Mouse (Mus musculus) liver, embryonic 14.5 days (tissue): ENCODE data around the gene Smtnl2. TPM values are rescaled to one million over a fixed set of nuclear protein-coding genes. Genes with fewer than 3 reads are reported as not detected.
A peak's percentile ranks its signal among the peaks of the same experiment; 100 is the strongest.

Experiments used
- ATAC-seq: fragments of 200-750 bp; cut with Nextera tagmentation; 2 replicates; pipeline ENCODE4 v1.8.0; 2017; ENCODE audit warnings: moderate number of reproducible peaks, mild to moderate bottlenecking, moderate library complexity; ENCODE audit not compliant: insufficient read depth
- DNase-seq, 3 experiments: peaks; one replicate each; pipeline ENCODE4 v3.0.0-alpha.2; 2012 to 2013; ENCODE audit warnings: low read depth in 3 of 3, low spot score in 3 of 3
- H3K27ac ChIP-seq: fragments of 300-500 bp; sonication (generic); 2 replicates; pipeline ENCODE4 v1.5.1; 2014; ENCODE audit warnings: moderate library complexity, mild to moderate bottlenecking, control low read depth, inconsistent platforms
- H3K27me3 ChIP-seq: fragments of 300-500 bp; sonication (generic); 2 replicates; pipeline ENCODE4 v1.6.1; 2014; ENCODE audit warnings: mild to moderate bottlenecking, low read length, moderate library complexity; ENCODE audit not compliant: control insufficient read depth, insufficient read depth
- H3K36me3 ChIP-seq: fragments of 300-500 bp; sonication (generic); replicated peaks from 2 replicates; pipeline ENCODE4 v1.6.1; 2014; ENCODE audit warnings: low read depth; ENCODE audit not compliant: control insufficient read depth, insufficient read depth
- H3K4me1 ChIP-seq, 2 experiments: fragments of 200-500 bp in 1 of 2; fragments of 300-500 bp in 1 of 2; sonication (generic) in 1 of 2; replicated peaks; 2 replicates each; pipeline ENCODE4 v1.6.1; 2012 to 2014; ENCODE audit warnings: antibody characterized with exemption in 1 of 2, inconsistent platforms in 1 of 2, low read length in 1 of 2; ENCODE audit not compliant: control insufficient read depth in 2 of 2, insufficient read depth in 2 of 2
- H3K4me2 ChIP-seq: fragments of 300-500 bp; sonication (generic); 2 replicates; pipeline ENCODE4 v1.6.1; 2014; ENCODE audit warnings: low read depth, mild to moderate bottlenecking, control low read depth, moderate library complexity
- H3K4me3 ChIP-seq, 2 experiments: fragments of 200-500 bp in 1 of 2; fragments of 300-500 bp in 1 of 2; sonication (generic) in 1 of 2; 2 replicates each; pipeline ENCODE4 v1.5.1; 2012 to 2014; ENCODE audit warnings: low read depth in 2 of 2, low read length in 2 of 2, mild to moderate bottlenecking in 2 of 2, control low read depth in 1 of 2, inconsistent platforms in 1 of 2, moderate library complexity in 1 of 2; ENCODE audit not compliant: insufficient read depth in 1 of 2
- H3K9ac ChIP-seq: fragments of 300-500 bp; sonication (generic); replicated peaks from 2 replicates; pipeline ENCODE4 v1.6.1; 2014; ENCODE audit warnings: mild to moderate bottlenecking, control low read depth, moderate library complexity
- H3K9me3 ChIP-seq: fragments of 300-500 bp; sonication (generic); 2 replicates; pipeline ENCODE4 v1.6.1; 2016; ENCODE audit warnings: low read length, mixed read lengths; ENCODE audit not compliant: control insufficient read depth
- CTCF ChIP-seq: IDR thresholded peaks from 2 replicates; pipeline ENCODE4 v1.5.1; 2016; ENCODE audit warnings: antibody characterized with exemption, low read depth, control low read depth
- EP300 ChIP-seq: IDR thresholded peaks from 2 replicates; pipeline ENCODE4 v1.6.1; 2016; ENCODE audit warnings: antibody characterized with exemption, low read depth
- WGBS: fragments of 180-500 bp; shearing (Covaris S2); extraction: QIAGEN DNeasy Blood & Tissue Kit; methylation state at CpG from one replicate; pipeline ENCODE4 v1.1.7; 2014; ENCODE audit not compliant: insufficient replicate concordance; 5-methylcytosine and 5-hydroxymethylcytosine counted together
- polyA plus RNA-seq, 2 experiments: library from polyadenylated mRNA; depleted of rRNA in 1 of 2; stranded (reverse) in 1 of 2; unstranded in 1 of 2; fragments of >200 nt; fragmentation: Nextera tagmentation in 1 of 2; extraction: Ambion mirVana in 1 of 2; gene quantifications; 2 replicates each; pipeline versions ENCODE4 v1.2.1 to v1.2.3; 2012 to 2014

The Smtnl2 gene
- polyA plus RNA-seq, 2 experiments, result 0.86 to 1.3 TPM

- H3K27ac ChIP-seq, result no peak overlapping the region
- 71% methylated on average over 15 of the region's 15 CpGs for WGBS
Observed at GRCm38 (mm10) chr11:72453105-72453953, 41.8 kb upstream of the Smtnl2 start.

DNA sequence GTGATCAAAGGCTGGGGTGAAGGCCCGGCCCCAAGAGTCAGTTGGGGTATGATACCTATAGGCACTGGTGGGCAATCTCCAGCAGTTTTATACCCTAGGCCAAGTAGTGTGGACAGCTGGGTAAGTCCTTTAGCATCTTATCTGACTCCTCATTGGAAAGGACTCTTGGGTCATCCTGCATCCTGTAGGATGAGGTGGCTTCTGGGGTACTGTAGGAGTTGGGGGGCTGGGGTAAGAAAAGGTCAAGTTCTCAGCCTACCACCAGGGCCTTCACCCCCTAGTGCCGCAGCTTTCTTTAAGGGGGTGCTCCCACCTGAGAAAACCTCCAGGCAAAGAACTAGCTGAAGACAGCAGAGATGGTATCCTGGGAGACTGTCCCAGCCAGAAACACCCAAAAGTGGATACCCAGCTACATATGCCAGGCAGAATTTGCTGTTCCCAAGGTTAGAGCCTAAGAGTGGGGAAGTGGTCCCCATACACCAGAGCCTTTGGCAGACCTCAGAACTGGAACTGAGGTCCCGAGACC, 40.7 kb upstream of the Smtnl2 start:
- no peak overlapping the region for H3K9ac ChIP-seq
- WGBS, result 58% methylated on average over 3 of the region's 3 CpGs
- H3K27ac ChIP-seq, result no peak overlapping the region
- no peaks in the 10 kb centered on the region for H3K4me1 ChIP-seq
- ATAC-seq, result no peak
- H3K27me3 ChIP-seq, result no peaks in the 10 kb centered on the region
- DNase-seq, result no peak
- H3K36me3 ChIP-seq, result peaks cover 47% of the 10 kb centered on the region
- no peak overlapping the region for H3K4me2 ChIP-seq
- TF ChIP-seq EP300 (no peak), CTCF (no peak)
- H3K4me3 ChIP-seq, result no peak overlapping the region
- H3K9me3 ChIP-seq, result no peaks in the 10 kb centered on the region

More at GRCm38 (mm10) chr11:72453105-72453953, 41.8 kb upstream of the Smtnl2 start:
- no peaks in the 10 kb centered on the region for H3K27me3 ChIP-seq
- H3K9me3 ChIP-seq, result no peaks in the 10 kb centered on the region
- H3K36me3 ChIP-seq, result peaks cover 36% of the 10 kb centered on the region
- no peak overlapping the region for H3K9ac ChIP-seq
- no peak overlapping the region for H3K4me3 ChIP-seq
- peaks cover 0 to 5% of the 10 kb centered on the region in 2 experiments; a peak in 1 of 4 replicates for H3K4me1 ChIP-seq
- ATAC-seq, result no peak
- no peak overlapping the region for H3K4me2 ChIP-seq
- no peak for TF ChIP-seq EP300
- no peak for DNase-seq

- H3K36me3 ChIP-seq, result peaks cover 90% of the 10 kb centered on the region
- 64% methylated on average over 8 of the region's 8 CpGs for WGBS
Observed at GRCm38 (mm10) chr11:72447475-72447874, 36.0 kb upstream of the Smtnl2 start.

GRCm38 (mm10) chr11:72446311-72447105, 35.0 kb upstream of the Smtnl2 start:
- 67% methylated on average over 6 of the region's 6 CpGs for WGBS
- H3K4me1 ChIP-seq, result peaks cover 0 to 7% of the 10 kb centered on the region in 2 experiments
- peaks cover 87% of the 10 kb centered on the region for H3K36me3 ChIP-seq
- no peaks in the 10 kb centered on the region for H3K27me3 ChIP-seq
- H3K27ac ChIP-seq, result no peak overlapping the region
- TF ChIP-seq CTCF (peak; percentile 77), EP300 (no peak)
- ATAC-seq, result no peak
- no peaks in the 10 kb centered on the region for H3K9me3 ChIP-seq
- no peak for DNase-seq
- H3K4me3 ChIP-seq, result no peak overlapping the region
- no peak overlapping the region for H3K4me2 ChIP-seq
- H3K9ac ChIP-seq, result no peak overlapping the region

More at GRCm38 (mm10) chr11:72447475-72447874, 36.0 kb upstream of the Smtnl2 start:
- ATAC-seq (no peak), DNase-seq (no peak)
- peaks cover 0 to 2% of the 10 kb centered on the region in 2 experiments; a peak in 3 of 4 replicates for H3K4me1 ChIP-seq
- TF ChIP-seq CTCF, result peak; percentile 36
- no peak for TF ChIP-seq EP300
- H3K27me3 ChIP-seq, result no peaks in the 10 kb centered on the region
- no peak overlapping the region for H3K9ac ChIP-seq
- no peaks in the 10 kb centered on the region for H3K9me3 ChIP-seq
- no peak overlapping the region for H3K4me3 ChIP-seq
- H3K4me2 ChIP-seq, result no peak overlapping the region
- H3K27ac ChIP-seq, result no peak overlapping the region
